Mouse (Mus musculus) neural tube, embryonic 13.5 days (tissue): ENCODE results near the gene Trmt61a. TPM values are rescaled to one million over a fixed set of nuclear protein-coding genes. Genes with fewer than 3 reads are reported as not detected.

Experiments
- ATAC-seq: fragments of 200-750 bp; cut with Nextera tagmentation; 2 replicates; pipeline ENCODE4 v1.8.0; 2017; ENCODE audit warnings: low read depth, mild to moderate bottlenecking, moderate TSS enrichment, moderate library complexity
- H3K27ac ChIP-seq: fragments of 300-500 bp; sonication (generic); replicated peaks from 2 replicates; pipeline ENCODE4 v1.5.1; 2015; ENCODE audit warnings: moderate library complexity, mild to moderate bottlenecking, inconsistent platforms
- H3K27me3 ChIP-seq: fragments of 300-500 bp; sonication (generic); 2 replicates; pipeline ENCODE4 v1.6.1; 2015; ENCODE audit warnings: mild to moderate bottlenecking, inconsistent platforms
- H3K36me3 ChIP-seq: fragments of 300-500 bp; sonication (generic); 2 replicates; pipeline ENCODE4 v1.6.1; 2015; ENCODE audit warnings: mild to moderate bottlenecking, inconsistent platforms
- H3K4me1 ChIP-seq: fragments of 300-500 bp; sonication (generic); replicated peaks from 2 replicates; pipeline ENCODE4 v1.6.1; 2015; ENCODE audit warnings: inconsistent platforms
- H3K4me2 ChIP-seq: fragments of 300-500 bp; sonication (generic); 2 replicates; pipeline ENCODE4 v1.6.1; 2015; ENCODE audit warnings: inconsistent platforms, mild to moderate bottlenecking, moderate library complexity
- H3K4me3 ChIP-seq: fragments of 300-500 bp; sonication (generic); 2 replicates; pipeline ENCODE4 v1.5.1; 2015; ENCODE audit warnings: mild to moderate bottlenecking, inconsistent platforms
- H3K9ac ChIP-seq: fragments of 300-500 bp; sonication (generic); 2 replicates; pipeline ENCODE4 v1.6.1; 2015; ENCODE audit warnings: moderate library complexity, mild to moderate bottlenecking, inconsistent platforms
- H3K9me3 ChIP-seq: fragments of 300-500 bp; sonication (generic); 2 replicates; pipeline ENCODE4 v1.6.1; 2016; ENCODE audit warnings: inconsistent platforms
- WGBS: fragments of 180-500 bp; shearing (Covaris S2); methylation state at CpG from one replicate; pipeline ENCODE4 v1.1.7; 2015; 5-methylcytosine and 5-hydroxymethylcytosine counted together
- polyA plus RNA-seq: library from polyadenylated mRNA; unstranded; fragments of >200 nt; fragmentation: Nextera tagmentation; extraction: Ambion mirVana; gene quantifications from 2 replicates; pipeline ENCODE4 v1.2.1, GENCODE M21; 2015

The Trmt61a gene
- polyA plus RNA-seq, 1 experiment from 2014 or later: 7.2 TPM

DNA sequence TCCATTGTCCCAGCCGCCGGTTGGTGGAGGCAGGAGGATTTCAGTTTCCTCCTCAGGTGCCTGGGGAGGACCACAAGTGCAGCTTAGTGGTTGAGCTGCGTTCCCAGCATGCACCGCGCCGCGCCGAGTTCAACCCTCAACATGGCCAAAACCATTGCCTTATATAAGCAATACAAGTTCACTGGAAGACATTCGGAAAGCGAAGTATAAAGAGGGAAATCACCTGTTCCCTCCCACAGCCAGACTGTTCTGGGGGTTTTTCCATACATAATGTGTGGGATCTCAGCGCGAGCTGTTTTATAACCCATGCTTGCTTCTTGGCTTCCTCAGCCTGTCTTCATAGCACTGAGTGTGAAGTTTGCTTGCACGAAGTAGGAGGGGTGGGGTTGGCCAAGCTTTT is 11.5 kb upstream of the Trmt61a start:
- WGBS: 81% methylated on average over 13 of the region's 13 CpGs
- Histone ChIP-seq H3K4me1 (peaks cover 44% of the 10 kb centered on the region), H3K9ac (no peak overlapping the region), H3K4me2 (no peak overlapping the region), H3K27me3 (no peaks in the 10 kb centered on the region), H3K4me3 (no peak overlapping the region), H3K9me3 (no peaks in the 10 kb centered on the region), H3K36me3 (peaks cover 56% of the 10 kb centered on the region), H3K27ac (no peak overlapping the region)
- no peak for ATAC-seq

DNA sequence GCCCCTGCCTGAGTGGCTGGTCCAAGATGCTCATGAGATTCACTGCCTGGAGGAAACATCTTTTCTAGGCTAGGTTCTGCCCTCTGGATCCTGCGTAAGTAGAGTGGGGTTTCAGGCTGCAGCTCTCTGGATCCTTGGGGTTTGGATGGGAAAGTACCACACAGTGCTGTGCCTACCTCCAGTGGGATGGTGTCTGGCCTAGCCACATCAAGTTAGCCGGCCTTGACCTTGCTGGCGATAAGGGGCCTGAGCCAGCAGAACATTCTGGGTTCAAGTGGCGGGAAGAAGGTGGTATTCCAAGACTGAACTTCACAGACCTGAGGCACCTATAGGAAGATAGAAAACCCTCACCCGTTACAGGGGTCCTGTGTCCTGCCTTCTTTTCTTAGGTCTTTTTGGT is 10.5 kb upstream of the Trmt61a start:
- Histone ChIP-seq H3K9ac (no peak overlapping the region), H3K9me3 (no peaks in the 10 kb centered on the region), H3K4me3 (no peak overlapping the region), H3K4me2 (no peak overlapping the region), H3K36me3 (peaks cover 46% of the 10 kb centered on the region), H3K27me3 (no peaks in the 10 kb centered on the region), H3K4me1 (peaks cover 46% of the 10 kb centered on the region), H3K27ac (0 out of 2 replicates have a peak overlapping the region, but pooled peaks have one; percentile 95)
- 91% methylated on average over 5 of the region's 5 CpGs for WGBS
- no peak for ATAC-seq

DNA sequence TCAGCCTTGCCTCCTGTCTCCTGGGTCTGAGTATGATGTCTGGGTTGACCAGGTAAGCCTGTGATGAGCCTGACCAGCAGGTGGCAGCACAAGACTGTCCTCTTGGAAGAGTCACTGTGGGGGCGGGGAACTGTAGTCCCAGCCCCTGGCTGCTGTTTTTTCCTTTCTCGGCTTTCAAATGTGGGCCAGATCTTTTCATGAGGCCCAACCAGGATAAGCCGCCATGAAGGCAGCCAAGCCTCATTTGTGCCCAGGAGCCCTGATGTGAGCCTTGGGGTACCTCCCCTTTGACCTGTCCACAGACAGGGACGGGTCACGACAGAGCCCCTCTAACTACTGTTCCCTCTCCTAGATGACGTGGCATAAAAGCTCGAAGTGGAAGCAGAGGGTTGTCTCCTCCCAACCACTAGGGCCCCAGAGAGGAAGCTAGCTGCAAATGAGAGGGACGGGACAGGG is 9.4 kb upstream of the Trmt61a start:
- 0% methylated on average over 8 of the region's 8 CpGs for WGBS
- Histone ChIP-seq H3K4me2 (peak overlapping the region; percentile 97), H3K4me3 (peak overlapping the region; percentile 97), H3K9me3 (no peaks in the 10 kb centered on the region), H3K27me3 (no peaks in the 10 kb centered on the region; the same call in 1 of the 2 replicates), H3K9ac (peak overlapping the region; percentile 99), H3K27ac (peak overlapping the region; percentile 95), H3K4me1 (peaks cover 54% of the 10 kb centered on the region), H3K36me3 (peaks cover 45% of the 10 kb centered on the region)
- peak; percentile 15; the same call in 1 of the 2 replicates for ATAC-seq

DNA sequence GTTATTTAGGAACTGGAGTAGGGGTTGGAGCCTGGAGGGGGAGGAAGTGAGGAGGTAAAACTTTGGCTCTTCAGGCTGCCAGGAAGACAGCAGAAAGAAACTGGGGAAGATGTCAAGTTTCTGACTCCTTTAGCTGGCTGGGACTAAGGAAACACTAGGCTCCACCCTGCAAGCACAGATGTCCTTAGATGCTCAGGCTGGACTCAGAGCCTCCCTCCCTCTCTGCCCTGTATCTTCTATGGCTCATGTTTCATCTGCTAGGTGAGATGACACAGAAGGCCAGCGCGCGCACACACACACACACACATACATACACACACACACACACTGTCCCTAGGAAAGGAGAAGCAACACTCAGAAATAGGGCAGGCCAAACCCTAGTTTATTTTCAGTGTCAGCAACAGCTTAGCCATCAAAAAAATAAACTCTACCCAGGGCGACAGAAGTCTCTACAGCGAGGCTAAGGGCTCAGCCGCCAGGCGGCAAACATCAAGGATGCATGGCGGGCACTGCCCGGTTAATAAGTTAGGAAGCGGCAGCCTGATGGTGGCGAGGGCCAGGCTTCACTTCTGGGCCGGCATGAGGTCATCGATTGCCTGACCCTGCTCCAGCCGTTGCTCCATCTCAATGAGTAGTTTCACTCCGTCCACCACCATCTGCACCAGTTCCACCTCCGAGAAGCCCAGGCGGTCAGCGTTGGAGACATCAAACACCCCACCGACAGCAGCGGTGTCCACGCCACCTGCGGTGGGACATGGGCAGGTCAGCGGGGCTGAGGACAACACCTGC is 8.7 kb upstream of the Trmt61a start:
- Histone ChIP-seq H3K9ac (peak overlapping the region; percentile 99), H3K9me3 (no peaks in the 10 kb centered on the region), H3K4me3 (peak overlapping the region; percentile 97), H3K27me3 (no peaks in the 10 kb centered on the region; the same call in 1 of the 2 replicates), H3K4me1 (peaks cover 48% of the 10 kb centered on the region), H3K27ac (peak overlapping the region; percentile 95), H3K4me2 (peak overlapping the region; percentile 97), H3K36me3 (peaks cover 39% of the 10 kb centered on the region)
- WGBS: 48% methylated on average over 23 of the region's 23 CpGs
- ATAC-seq: no peak

DNA sequence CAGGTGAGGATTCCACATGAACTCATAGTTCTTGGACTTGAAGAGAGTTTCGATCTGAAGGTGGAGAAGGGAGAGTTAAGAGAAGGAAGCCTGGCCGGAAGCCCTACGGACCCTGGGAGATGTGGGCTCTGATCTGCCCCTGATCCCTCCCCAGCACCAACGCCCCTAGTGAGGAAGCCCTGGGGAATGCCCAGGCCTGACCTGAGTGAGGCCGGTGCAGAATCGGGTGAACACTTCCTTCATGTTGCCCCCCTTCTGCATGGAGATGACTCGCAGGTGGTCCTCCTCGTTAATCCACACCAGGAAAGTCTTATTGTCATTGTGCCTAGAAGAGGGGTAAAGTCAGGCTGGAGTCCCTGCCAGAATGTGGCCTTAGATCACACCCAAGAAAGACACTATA is 7.9 kb upstream of the Trmt61a start:
- Histone ChIP-seq H3K4me2 (peak overlapping the region; percentile 97), H3K9me3 (no peaks in the 10 kb centered on the region), H3K9ac (peak overlapping the region; percentile 99), H3K27me3 (no peaks in the 10 kb centered on the region; the same call in 1 of the 2 replicates), H3K36me3 (peaks cover 37% of the 10 kb centered on the region), H3K4me3 (peak overlapping the region; percentile 97), H3K4me1 (peaks cover 46% of the 10 kb centered on the region), H3K27ac (peak overlapping the region; percentile 95)
- 45% methylated on average over 8 of the region's 8 CpGs for WGBS
- ATAC-seq: no peak

DNA sequence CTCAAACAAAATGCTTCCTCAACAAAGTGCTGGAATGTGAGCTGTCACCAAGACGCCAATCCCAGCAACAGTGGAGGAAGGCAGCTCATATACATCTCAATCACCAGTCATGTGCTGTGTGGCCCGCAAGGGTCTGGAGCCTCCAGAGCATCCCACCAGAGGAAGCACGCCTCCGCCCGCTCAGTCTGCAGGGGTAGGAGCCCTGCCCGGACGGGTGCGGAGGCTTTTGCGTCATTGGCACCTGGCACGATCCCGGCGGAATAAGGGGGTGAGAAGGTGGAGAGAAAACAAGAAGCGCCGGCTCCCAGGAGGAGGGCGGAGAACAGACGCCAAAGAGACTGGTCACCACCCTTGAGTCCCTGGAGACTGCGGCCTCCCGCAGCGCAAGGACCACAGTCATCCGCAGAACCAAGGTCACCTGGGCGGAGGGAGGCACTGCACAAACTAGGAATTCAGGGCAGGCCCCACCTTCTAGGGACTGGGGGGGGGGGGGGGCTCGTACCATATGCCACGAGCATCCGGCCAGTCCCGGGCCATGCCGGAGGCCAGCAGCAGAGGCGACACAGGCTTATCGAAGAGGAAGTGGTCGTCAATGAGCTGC is 7.4 kb upstream of the Trmt61a start:
- peak overlapping the region; percentile 97 for H3K4me3 ChIP-seq
- no peaks in the 10 kb centered on the region; the same call in 1 of the 2 replicates for H3K27me3 ChIP-seq
- WGBS: 3% methylated on average over 29 of the region's 29 CpGs
- peak overlapping the region; percentile 99 for H3K9ac ChIP-seq
- ATAC-seq: no peak; the same call in 1 of the 2 replicates
- H3K9me3 ChIP-seq: no peaks in the 10 kb centered on the region
- peaks cover 46% of the 10 kb centered on the region for H3K4me1 ChIP-seq
- H3K27ac ChIP-seq: peak overlapping the region; percentile 95
- peaks cover 31% of the 10 kb centered on the region for H3K36me3 ChIP-seq
- H3K4me2 ChIP-seq: peak overlapping the region; percentile 97

DNA sequence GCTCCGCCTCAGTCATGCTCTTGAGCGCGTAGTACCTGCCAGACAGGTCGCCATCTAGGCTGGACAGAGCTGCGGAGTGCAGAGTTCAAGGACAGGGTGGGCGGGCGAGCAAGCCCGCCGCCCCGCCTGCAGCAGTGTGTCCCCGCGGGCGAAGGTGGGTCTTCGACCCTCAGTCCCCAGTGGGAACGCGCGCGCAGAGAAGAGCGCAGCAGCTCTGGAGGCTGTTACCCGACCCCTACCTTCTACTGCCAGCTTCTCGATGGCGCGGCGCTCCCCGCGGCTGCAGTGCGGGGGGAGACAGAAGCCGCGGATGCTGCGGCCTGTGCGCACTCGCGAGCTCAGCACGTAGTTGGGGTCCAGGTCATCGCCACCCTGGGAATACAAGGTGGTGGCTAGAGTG is 6.9 kb upstream of the Trmt61a start:
- ATAC-seq: peak; percentile 2
- under 1% methylated on average over 35 of the region's 35 CpGs for WGBS
- Histone ChIP-seq H3K36me3 (peaks cover 31% of the 10 kb centered on the region), H3K4me2 (peak overlapping the region; percentile 97), H3K4me3 (peak overlapping the region; percentile 97), H3K9ac (peak overlapping the region; percentile 99), H3K27ac (peak overlapping the region; percentile 95), H3K4me1 (peaks cover 46% of the 10 kb centered on the region), H3K9me3 (no peaks in the 10 kb centered on the region), H3K27me3 (no peaks in the 10 kb centered on the region; the same call in 1 of the 2 replicates)

DNA sequence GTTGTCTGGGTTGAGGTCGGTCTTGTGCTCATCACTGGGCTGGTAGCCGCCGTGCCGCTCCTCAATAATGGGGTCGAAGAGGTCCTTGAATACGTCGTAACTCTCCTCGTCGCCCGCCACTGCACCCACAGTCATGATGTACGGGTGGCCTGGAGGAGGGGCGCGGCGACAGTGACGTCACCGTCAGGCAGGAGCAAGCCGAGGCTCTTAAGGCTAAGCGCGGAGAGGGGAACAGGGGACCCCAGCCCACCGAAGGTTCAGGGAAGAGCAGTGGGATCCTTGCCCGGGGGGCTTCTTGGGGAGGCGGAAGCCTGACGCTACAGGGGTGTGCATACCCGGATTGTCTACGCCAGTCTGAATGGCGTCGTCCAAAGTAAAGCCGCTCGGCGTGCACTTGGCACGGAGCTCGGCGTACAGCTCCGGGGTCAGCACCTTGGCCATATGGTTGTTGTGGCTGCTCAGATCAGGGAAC is 6.4 kb upstream of the Trmt61a start:
- no peaks in the 10 kb centered on the region; the same call in 1 of the 2 replicates for H3K27me3 ChIP-seq
- H3K27ac ChIP-seq: peak overlapping the region; percentile 95
- H3K4me1 ChIP-seq: peaks cover 46% of the 10 kb centered on the region
- WGBS: under 1% methylated on average over 34 of the region's 34 CpGs
- peaks cover 27% of the 10 kb centered on the region for H3K36me3 ChIP-seq
- peak overlapping the region; percentile 97 for H3K4me2 ChIP-seq
- peak overlapping the region; percentile 99 for H3K9ac ChIP-seq
- peak; percentile 72 for ATAC-seq
- peak overlapping the region; percentile 97 for H3K4me3 ChIP-seq
- no peaks in the 10 kb centered on the region for H3K9me3 ChIP-seq

DNA sequence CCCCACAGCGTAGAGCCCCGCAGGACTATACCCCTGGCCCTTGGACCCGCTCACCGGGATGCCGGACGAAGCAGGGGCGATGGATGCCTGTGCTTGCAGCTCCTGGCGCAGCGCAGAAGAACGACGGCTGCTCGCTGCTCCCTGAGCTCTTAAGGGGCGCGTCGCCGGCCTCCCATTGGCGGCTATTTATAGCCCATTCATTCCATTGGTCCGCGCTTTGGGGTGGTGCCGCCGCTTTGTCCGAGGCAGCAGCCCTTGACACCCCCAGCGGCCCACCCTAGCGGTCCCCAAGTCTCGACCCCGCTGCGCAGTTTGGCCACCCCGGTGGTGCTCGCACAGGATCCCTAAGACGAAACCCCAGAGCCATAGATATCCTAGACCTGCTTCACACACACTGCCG is 5.7 kb upstream of the Trmt61a start, which contains the start of gene Ckb:
Gene Ckb (minus strand): TSS at position 163 of the 400 bp plus-strand sequence.
- H3K4me1 ChIP-seq: peaks cover 53% of the 10 kb centered on the region

DNA sequence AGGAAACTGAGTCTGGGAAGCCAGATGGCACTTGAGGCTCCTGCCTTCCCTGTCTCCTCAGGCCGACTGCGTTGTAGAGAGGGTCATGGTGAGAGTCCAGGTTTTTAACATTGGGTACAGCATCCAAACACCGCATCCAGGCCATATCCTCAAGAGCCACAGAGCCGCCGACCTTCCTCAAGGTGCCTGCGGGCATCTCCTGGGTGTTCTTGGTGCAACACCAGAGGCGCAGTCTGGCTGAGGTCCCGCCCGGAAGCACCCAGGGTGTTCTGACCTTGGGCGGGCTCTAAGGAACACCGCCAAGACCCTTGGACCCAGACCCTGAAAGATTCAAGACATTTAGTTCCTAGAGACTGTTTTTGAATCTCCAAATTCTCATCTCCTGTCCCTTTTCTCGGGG is 5.3 kb upstream of the Trmt61a start:
- no peaks in the 10 kb centered on the region; the same call in 1 of the 2 replicates for H3K27me3 ChIP-seq
- peak overlapping the region; percentile 95 for H3K27ac ChIP-seq
- H3K36me3 ChIP-seq: peaks cover 17% of the 10 kb centered on the region
- peaks cover 57% of the 10 kb centered on the region for H3K4me1 ChIP-seq
- ATAC-seq: 0 out of 2 replicates have a peak, but pooled peaks have one; percentile 0
- WGBS: 6% methylated on average over 12 of the region's 12 CpGs
- H3K4me2 ChIP-seq: peak overlapping the region; percentile 97
- peak overlapping the region; percentile 99 for H3K9ac ChIP-seq
- no peaks in the 10 kb centered on the region for H3K9me3 ChIP-seq
- H3K4me3 ChIP-seq: peak overlapping the region; percentile 97

More for the DNA sequence above, 5.7 kb upstream of the Trmt61a start, which contains the start of gene Ckb:
- peak within 1 kb of the TSS; percentile 95 for H3K27ac ChIP-seq
- peak within 1 kb of the TSS; percentile 97 for H3K4me2 ChIP-seq
- no peaks in the 10 kb centered on the region; the same call in 1 of the 2 replicates for H3K27me3 ChIP-seq
- H3K4me3 ChIP-seq: peak within 1 kb of the TSS; percentile 97
- under 1% methylated on average over 31 of the region's 31 CpGs for whole genome bisulfite sequencing
- peak; percentile 89 for ATAC-seq
- H3K9me3 ChIP-seq: no peaks in the 10 kb centered on the region
- H3K9ac ChIP-seq: peak within 1 kb of the TSS; percentile 99
- peaks cover 21% of the 10 kb centered on the region for H3K36me3 ChIP-seq

DNA sequence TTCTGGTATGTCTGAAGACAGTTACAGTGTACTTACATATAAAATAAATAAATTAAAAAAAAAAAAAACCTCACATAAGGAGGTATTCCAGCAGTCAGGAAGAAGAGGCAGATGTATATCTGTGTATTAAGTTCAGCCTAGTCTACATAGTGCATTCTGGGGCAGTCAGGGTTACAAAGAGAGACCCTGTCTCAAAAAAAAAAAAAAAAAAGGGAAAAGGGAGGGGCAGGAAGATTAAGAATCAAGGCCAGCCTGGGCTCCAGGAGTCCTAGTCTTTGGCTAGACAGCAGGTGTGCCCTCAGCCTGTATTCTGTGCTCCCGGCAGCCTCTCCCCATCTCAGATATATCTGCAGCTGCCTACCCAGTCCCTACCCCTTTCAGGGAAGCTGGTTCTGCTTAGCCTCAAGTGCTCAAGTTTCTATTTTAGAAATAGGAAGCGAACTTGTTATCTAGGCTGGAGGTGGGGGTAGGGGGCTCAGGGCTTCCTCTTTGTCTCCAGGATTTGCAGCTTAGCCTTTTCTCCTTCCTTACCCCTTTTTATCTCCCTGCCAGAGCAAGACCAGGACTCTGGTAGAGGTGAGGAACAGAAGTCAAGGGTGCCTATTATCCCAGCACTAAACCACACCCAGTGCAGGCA is 2.9 kb upstream of the Trmt61a start:
- Histone ChIP-seq H3K27me3 (no peaks in the 10 kb centered on the region; the same call in 1 of the 2 replicates), H3K4me3 (no peak overlapping the region), H3K36me3 (peaks cover 5% of the 10 kb centered on the region), H3K27ac (no peak overlapping the region), H3K4me1 (peaks cover 50% of the 10 kb centered on the region), H3K9ac (no peak overlapping the region), H3K4me2 (no peak overlapping the region), H3K9me3 (no peaks in the 10 kb centered on the region)
- WGBS: 62% methylated on average over 2 of the region's 2 CpGs
- no peak for ATAC-seq
